Mouse (Mus musculus): ENCODE results near the gene Mum1l1. TPM values are rescaled to one million over a fixed set of nuclear protein-coding genes. Genes with fewer than 3 reads are reported as not detected.
A peak's percentile ranks its signal among the peaks of the same experiment; 100 is the strongest.

Gene Mum1l1
- polyA plus RNA-seq, 1 experiment from 2014 or later: 17.7 TPM

- DNase-seq (ENCODE audit: low spot score): no peak
- Histone ChIP-seq H3K27me3 (ENCODE audit: control insufficient read depth, insufficient read depth, low read length) (no peaks in the 10 kb centered on the region), H3K36me3 (ENCODE audit: control insufficient read depth, insufficient read depth, low read length) (no peaks in the 10 kb centered on the region), H3K9me3 (ENCODE audit: control insufficient read depth, low read length) (no peaks in the 10 kb centered on the region), H3K4me2 (ENCODE audit: low read depth) (peak overlapping the region; percentile 33; the same call in 1 of the 2 replicates), H3K9ac (ENCODE audit: low read length) (no peak overlapping the region), H3K4me3 (ENCODE audit: low read depth, low read length) (peak overlapping the region; percentile 29; the same call in 1 of the 2 replicates), H3K4me1 (ENCODE audit: control insufficient read depth, insufficient read depth, low read length) (no peaks in the 10 kb centered on the region), H3K27ac (ENCODE audit: low read depth, low read length) (no peak overlapping the region)
- ATAC-seq (ENCODE audit: insufficient read depth, low FRiP score, low TSS enrichment): no peak
- 60% methylated on average over 10 of the region's 10 CpGs for WGBS
Observed at GRCm38 (mm10) chrX:139217776-139218175, 7.9 kb downstream of the Mum1l1 start.

GRCm38 (mm10) chrX:139219017-139219416 lies 9.2 kb downstream of the Mum1l1 start:
- no peak overlapping the region for H3K4me3 ChIP-seq (ENCODE audit: low read depth, low read length)
- 33% methylated on average over 2 of the region's 2 CpGs for WGBS
- DNase-seq (ENCODE audit: low spot score) (peak; percentile 31), ATAC-seq (ENCODE audit: insufficient read depth, low FRiP score, low TSS enrichment) (no peak)
- no peaks in the 10 kb centered on the region for H3K36me3 ChIP-seq (ENCODE audit: control insufficient read depth, insufficient read depth, low read length)
- no peak overlapping the region for H3K27ac ChIP-seq (ENCODE audit: low read depth, low read length)
- H3K9me3 ChIP-seq (ENCODE audit: control insufficient read depth, low read length): no peaks in the 10 kb centered on the region
- H3K9ac ChIP-seq (ENCODE audit: low read length): no peak overlapping the region
- no peaks in the 10 kb centered on the region for H3K4me1 ChIP-seq (ENCODE audit: control insufficient read depth, insufficient read depth, low read length)
- H3K4me2 ChIP-seq (ENCODE audit: low read depth): no peak overlapping the region
- H3K27me3 ChIP-seq (ENCODE audit: control insufficient read depth, insufficient read depth, low read length): no peaks in the 10 kb centered on the region

- ATAC-seq (ENCODE audit: insufficient read depth, low FRiP score, low TSS enrichment) (no peak), DNase-seq (ENCODE audit: low spot score) (no peak)
- WGBS: 81% methylated on average over 4 of the region's 4 CpGs
- H3K4me2 ChIP-seq (ENCODE audit: low read depth): no peak overlapping the region
- H3K9ac ChIP-seq (ENCODE audit: low read length): no peak overlapping the region
- H3K27ac ChIP-seq (ENCODE audit: low read depth, low read length): no peak overlapping the region
- H3K4me1 ChIP-seq (ENCODE audit: control insufficient read depth, insufficient read depth, low read length): no peaks in the 10 kb centered on the region
- H3K27me3 ChIP-seq (ENCODE audit: control insufficient read depth, insufficient read depth, low read length): no peaks in the 10 kb centered on the region
- no peaks in the 10 kb centered on the region for H3K36me3 ChIP-seq (ENCODE audit: control insufficient read depth, insufficient read depth, low read length)
- H3K9me3 ChIP-seq (ENCODE audit: control insufficient read depth, low read length): no peaks in the 10 kb centered on the region
- no peak overlapping the region for H3K4me3 ChIP-seq (ENCODE audit: low read depth, low read length)
Observed at GRCm38 (mm10) chrX:139220830-139221229, 11.0 kb downstream of the Mum1l1 start.

GRCm38 (mm10) chrX:139221893-139222292 lies 12.1 kb downstream of the Mum1l1 start:
- no peaks in the 10 kb centered on the region for H3K4me1 ChIP-seq (ENCODE audit: control insufficient read depth, insufficient read depth, low read length)
- H3K36me3 ChIP-seq (ENCODE audit: control insufficient read depth, insufficient read depth, low read length): no peaks in the 10 kb centered on the region
- no peaks in the 10 kb centered on the region for H3K27me3 ChIP-seq (ENCODE audit: control insufficient read depth, insufficient read depth, low read length)
- H3K9ac ChIP-seq (ENCODE audit: low read length): no peak overlapping the region
- no peak overlapping the region for H3K4me2 ChIP-seq (ENCODE audit: low read depth)
- DNase-seq (ENCODE audit: low spot score): no peak
- no peak overlapping the region for H3K27ac ChIP-seq (ENCODE audit: low read depth, low read length)
- H3K9me3 ChIP-seq (ENCODE audit: control insufficient read depth, low read length): no peaks in the 10 kb centered on the region
- no peak overlapping the region for H3K4me3 ChIP-seq (ENCODE audit: low read depth, low read length)
- WGBS: 67% methylated on average over 3 of the region's 3 CpGs
- no peak for ATAC-seq (ENCODE audit: insufficient read depth, low FRiP score, low TSS enrichment)

GRCm38 (mm10) chrX:139231143-139231542 lies 21.3 kb downstream of the Mum1l1 start:
- H3K4me2 ChIP-seq (ENCODE audit: low read depth): no peak overlapping the region
- DNase-seq (ENCODE audit: low spot score): peak; percentile 65

GRCm38 (mm10) chrX:139247294-139247693 lies 37.5 kb downstream of the Mum1l1 start:
- no peak for DNase-seq (ENCODE audit: low spot score)
- H3K9me3 ChIP-seq (ENCODE audit: control insufficient read depth, low read length): no peaks in the 10 kb centered on the region
- no peak overlapping the region for H3K9ac ChIP-seq (ENCODE audit: low read length)
- H3K27me3 ChIP-seq (ENCODE audit: control insufficient read depth, insufficient read depth, low read length): no peaks in the 10 kb centered on the region
- no peak for ATAC-seq (ENCODE audit: insufficient read depth, low FRiP score, low TSS enrichment)
- no peak overlapping the region for H3K27ac ChIP-seq (ENCODE audit: low read depth, low read length)
- 74% methylated on average over 3 of the region's 3 CpGs for WGBS
- no peak overlapping the region for H3K4me2 ChIP-seq (ENCODE audit: low read depth)
- no peaks in the 10 kb centered on the region for H3K36me3 ChIP-seq (ENCODE audit: control insufficient read depth, insufficient read depth, low read length)
- H3K4me1 ChIP-seq (ENCODE audit: control insufficient read depth, insufficient read depth, low read length): no peaks in the 10 kb centered on the region
- no peak overlapping the region for H3K4me3 ChIP-seq (ENCODE audit: low read depth, low read length)

More at GRCm38 (mm10) chrX:139231143-139231542, 21.3 kb downstream of the Mum1l1 start:
- H3K36me3 ChIP-seq (ENCODE audit: control insufficient read depth, insufficient read depth, low read length): no peaks in the 10 kb centered on the region
- no peaks in the 10 kb centered on the region for H3K9me3 ChIP-seq (ENCODE audit: control insufficient read depth, low read length)
- H3K4me1 ChIP-seq (ENCODE audit: control insufficient read depth, insufficient read depth, low read length): no peaks in the 10 kb centered on the region
- no peaks in the 10 kb centered on the region for H3K27me3 ChIP-seq (ENCODE audit: control insufficient read depth, insufficient read depth, low read length)
- peak; percentile 73; the same call in 1 of the 2 replicates for ATAC-seq (ENCODE audit: insufficient read depth, low FRiP score, low TSS enrichment)
- H3K4me3 ChIP-seq (ENCODE audit: low read depth, low read length): no peak overlapping the region
- no peak overlapping the region for H3K9ac ChIP-seq (ENCODE audit: low read length)
- WGBS: 38% methylated on average over 9 of the region's 9 CpGs
- no peak overlapping the region for H3K27ac ChIP-seq (ENCODE audit: low read depth, low read length)

GRCm38 (mm10) chrX:139257072-139257471 lies 47.2 kb downstream of the Mum1l1 start:
- Histone ChIP-seq H3K4me1 (ENCODE audit: control insufficient read depth, insufficient read depth, low read length) (no peaks in the 10 kb centered on the region), H3K36me3 (ENCODE audit: control insufficient read depth, insufficient read depth, low read length) (no peaks in the 10 kb centered on the region), H3K9ac (ENCODE audit: low read length) (no peak overlapping the region), H3K27me3 (ENCODE audit: control insufficient read depth, insufficient read depth, low read length) (no peaks in the 10 kb centered on the region), H3K4me3 (ENCODE audit: low read depth, low read length) (no peak overlapping the region), H3K27ac (ENCODE audit: low read depth, low read length) (no peak overlapping the region), H3K4me2 (ENCODE audit: low read depth) (no peak overlapping the region), H3K9me3 (ENCODE audit: control insufficient read depth, low read length) (no peaks in the 10 kb centered on the region)
- no peak for DNase-seq (ENCODE audit: low spot score)
- 91% methylated on average over 10 of the region's 10 CpGs for WGBS
- no peak for ATAC-seq (ENCODE audit: insufficient read depth, low FRiP score, low TSS enrichment)

- Histone ChIP-seq H3K4me1 (ENCODE audit: control insufficient read depth, insufficient read depth, low read length) (no peaks in the 10 kb centered on the region), H3K4me3 (ENCODE audit: low read depth, low read length) (no peak overlapping the region), H3K27ac (ENCODE audit: low read depth, low read length) (no peak overlapping the region), H3K9me3 (ENCODE audit: control insufficient read depth, low read length) (no peaks in the 10 kb centered on the region), H3K4me2 (ENCODE audit: low read depth) (no peak overlapping the region), H3K36me3 (ENCODE audit: control insufficient read depth, insufficient read depth, low read length) (no peaks in the 10 kb centered on the region), H3K27me3 (ENCODE audit: control insufficient read depth, insufficient read depth, low read length) (no peaks in the 10 kb centered on the region), H3K9ac (ENCODE audit: low read length) (no peak overlapping the region)
- WGBS: 91% methylated on average over 4 of the region's 4 CpGs
- DNase-seq (ENCODE audit: low spot score) (no peak), ATAC-seq (ENCODE audit: insufficient read depth, low FRiP score, low TSS enrichment) (no peak)
Observed at GRCm38 (mm10) chrX:139281966-139282365, 72.1 kb downstream of the Mum1l1 start.

Data from neural tube, embryonic 11.5 days (tissue).